Mouse (Mus musculus) frontal cortex, postnatal 14 days (tissue): ENCODE data around the gene Stard13.

Experiments used
- DNase-seq, 2 experiments: peaks; one replicate each; pipeline ENCODE4 v3.0.0; 2022; ENCODE audit warnings: low spot score in 2 of 2

Stard13 gene

GRCm38 (mm10) chr5:151233400-151234031 lies at the start of gene Stard13:
TSS of gene Stard13 (minus strand) at chr5:151233836.
- no peak for DNase-seq

GRCm38 (mm10) chr5:151279531-151279930 lies 45.9 kb upstream of the Stard13 start:
- no peak for DNase-seq

- DNase-seq: no peak
Observed at GRCm38 (mm10) chr5:151277927-151278326, 44.3 kb upstream of the Stard13 start.

GRCm38 (mm10) chr5:151275986-151276385 lies 42.4 kb upstream of the Stard13 start:
- DNase-seq: no peak

GRCm38 (mm10) chr5:151274265-151274664 lies 40.6 kb upstream of the Stard13 start:
- DNase-seq: no peak

GRCm38 (mm10) chr5:151270815-151271214 lies 37.2 kb upstream of the Stard13 start:
- DNase-seq: no peak

GRCm38 (mm10) chr5:151266896-151267634 lies 33.4 kb upstream of the Stard13 start:
- no peak for DNase-seq

- no peak for DNase-seq
Observed at GRCm38 (mm10) chr5:151261558-151261957, 27.9 kb upstream of the Stard13 start.

- DNase-seq: no peak
Observed at GRCm38 (mm10) chr5:151252213-151252612, 18.6 kb upstream of the Stard13 start.

GRCm38 (mm10) chr5:151251656-151252055 lies 18.0 kb upstream of the Stard13 start:
- no peak for DNase-seq

GRCm38 (mm10) chr5:151248671-151249620 lies 15.3 kb upstream of the Stard13 start:
- no peak for DNase-seq

GRCm38 (mm10) chr5:151248084-151248483 lies 14.4 kb upstream of the Stard13 start:
- DNase-seq: no peak

- no peak for DNase-seq
Observed at GRCm38 (mm10) chr5:151247115-151247875, 13.7 kb upstream of the Stard13 start.

- DNase-seq: no peak
Observed at GRCm38 (mm10) chr5:151246287-151246686, 12.7 kb upstream of the Stard13 start.

- no peak for DNase-seq
Observed at GRCm38 (mm10) chr5:151245571-151245970, 11.9 kb upstream of the Stard13 start.

GRCm38 (mm10) chr5:151238730-151239129 lies 5.1 kb upstream of the Stard13 start:
- DNase-seq: no peak

- no peak for DNase-seq
Observed at GRCm38 (mm10) chr5:151236411-151236810, 2.8 kb upstream of the Stard13 start.

GRCm38 (mm10) chr5:151232576-151233299 lies 898 bp downstream of the Stard13 start:
- no peak for DNase-seq

GRCm38 (mm10) chr5:151231861-151232260 lies 1.8 kb downstream of the Stard13 start:
- DNase-seq: no peak

- DNase-seq: no peak
Observed at GRCm38 (mm10) chr5:151231411-151231810, 2.2 kb downstream of the Stard13 start.

GRCm38 (mm10) chr5:151230427-151230826 lies 3.2 kb downstream of the Stard13 start:
- no peak for DNase-seq
